Mouse (Mus musculus): ENCODE measurements around the gene Arel1. TPM values are rescaled to one million over a fixed set of nuclear protein-coding genes. Genes with fewer than 3 reads are reported as not detected.

The Arel1 gene
- polyA plus RNA-seq, 1 experiment from 2014 or later = 39.3 TPM

DNA sequence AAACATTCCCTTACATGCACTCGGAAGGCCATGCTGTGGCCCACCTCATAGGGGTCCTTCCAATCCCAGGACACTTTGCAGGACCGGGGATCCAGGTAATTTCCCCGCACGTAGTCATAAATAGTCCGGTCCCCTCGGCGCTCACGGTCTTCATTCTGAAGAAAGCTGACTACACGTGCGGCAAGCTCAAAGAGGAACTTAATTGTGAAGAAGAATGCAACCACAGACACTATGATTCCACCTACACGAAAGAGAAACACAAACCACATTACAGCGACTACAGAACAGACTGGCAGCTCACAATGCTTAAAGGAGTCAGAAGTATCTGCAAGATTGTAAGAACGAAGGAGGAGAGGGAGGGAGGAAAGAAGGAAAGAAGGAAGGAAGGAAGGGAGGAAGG, 29.0 kb downstream of the Arel1 start:
- no peaks in the 10 kb centered on the region for H3K27me3 ChIP-seq (replicated peaks; ENCODE audit: control insufficient read depth, insufficient read depth, low read length)
- H3K9ac ChIP-seq (replicated peaks; ENCODE audit: low read depth, low read length) = no peak overlapping the region
- peaks cover 2% of the 10 kb centered on the region; the same call in 1 of the 2 replicates for H3K36me3 ChIP-seq (ENCODE audit: control insufficient read depth, insufficient read depth)
- 95% methylated on average over 13 of the region's 13 CpGs for WGBS
- ATAC-seq = no peak
- H3K4me3 ChIP-seq (replicated peaks; ENCODE audit: low read length) = no peak overlapping the region
- H3K9me3 ChIP-seq (ENCODE audit: control insufficient read depth, low read length) = no peaks in the 10 kb centered on the region
- H3K4me1 ChIP-seq (replicated peaks; ENCODE audit: control insufficient read depth, insufficient read depth, low read length) = no peaks in the 10 kb centered on the region
- H3K27ac ChIP-seq (ENCODE audit: low read length) = no peak overlapping the region
- H3K4me2 ChIP-seq (ENCODE audit: low read length) = no peak overlapping the region

- peaks cover 3% of the 10 kb centered on the region; the same call in 1 of the 2 replicates for H3K36me3 ChIP-seq (ENCODE audit: control insufficient read depth, insufficient read depth)
- H3K4me1 ChIP-seq (replicated peaks; ENCODE audit: control insufficient read depth, insufficient read depth, low read length) = no peaks in the 10 kb centered on the region
- H3K27me3 ChIP-seq (replicated peaks; ENCODE audit: control insufficient read depth, insufficient read depth, low read length) = no peaks in the 10 kb centered on the region
- WGBS = 94% methylated on average over 7 of the region's 7 CpGs
- no peak overlapping the region for H3K4me3 ChIP-seq (replicated peaks; ENCODE audit: low read length)
- H3K4me2 ChIP-seq (ENCODE audit: low read length) = no peak overlapping the region
- H3K27ac ChIP-seq (ENCODE audit: low read length) = no peak overlapping the region
- no peaks in the 10 kb centered on the region for H3K9me3 ChIP-seq (ENCODE audit: control insufficient read depth, low read length)
- no peak overlapping the region for H3K9ac ChIP-seq (replicated peaks; ENCODE audit: low read depth, low read length)
- ATAC-seq = no peak
Measured at GRCm38 (mm10) chr12:84940343-84940742, 30.4 kb downstream of the Arel1 start.

DNA sequence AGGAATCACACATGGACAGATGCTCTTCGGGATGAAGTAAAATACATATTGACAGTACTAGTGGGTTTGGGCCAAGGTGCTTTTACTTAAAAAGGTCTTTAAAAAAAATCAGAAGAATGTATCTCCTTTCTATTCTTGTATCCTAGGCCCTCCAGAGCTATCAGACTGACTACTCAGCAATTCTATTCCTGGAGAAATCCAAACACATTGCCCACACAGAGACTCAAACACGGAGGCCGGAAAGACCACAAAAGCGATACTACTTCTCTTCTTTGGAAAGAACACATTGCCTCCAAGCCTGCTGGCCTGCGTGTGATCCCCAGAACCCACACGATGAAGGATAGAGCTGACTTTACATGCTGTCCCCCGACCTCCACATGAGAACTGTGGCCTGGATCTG, 31.6 kb downstream of the Arel1 start:
- H3K4me3 ChIP-seq (replicated peaks; ENCODE audit: low read length) = no peak overlapping the region
- H3K9ac ChIP-seq (replicated peaks; ENCODE audit: low read depth, low read length) = no peak overlapping the region
- no peak overlapping the region for H3K4me2 ChIP-seq (ENCODE audit: low read length)
- H3K4me1 ChIP-seq (replicated peaks; ENCODE audit: control insufficient read depth, insufficient read depth, low read length) = no peaks in the 10 kb centered on the region
- ATAC-seq = no peak
- H3K27ac ChIP-seq (ENCODE audit: low read length) = no peak overlapping the region
- H3K36me3 ChIP-seq (ENCODE audit: control insufficient read depth, insufficient read depth) = peaks cover 8% of the 10 kb centered on the region; the same call in 1 of the 2 replicates
- no peaks in the 10 kb centered on the region for H3K9me3 ChIP-seq (ENCODE audit: control insufficient read depth, low read length)
- no peaks in the 10 kb centered on the region for H3K27me3 ChIP-seq (replicated peaks; ENCODE audit: control insufficient read depth, insufficient read depth, low read length)
- 92% methylated on average over 7 of the region's 7 CpGs for WGBS

GRCm38 (mm10) chr12:84935343-84935742, 35.4 kb downstream of the Arel1 start:
- Histone ChIP-seq H3K9ac (replicated peaks; ENCODE audit: low read depth, low read length) (no peak overlapping the region), H3K4me2 (ENCODE audit: low read length) (no peak overlapping the region), H3K27me3 (replicated peaks; ENCODE audit: control insufficient read depth, insufficient read depth, low read length) (no peaks in the 10 kb centered on the region), H3K4me3 (replicated peaks; ENCODE audit: low read length) (no peak overlapping the region), H3K27ac (ENCODE audit: low read length) (no peak overlapping the region), H3K36me3 (ENCODE audit: control insufficient read depth, insufficient read depth) (peaks cover 20% of the 10 kb centered on the region), H3K9me3 (ENCODE audit: control insufficient read depth, low read length) (no peaks in the 10 kb centered on the region), H3K4me1 (replicated peaks; ENCODE audit: control insufficient read depth, insufficient read depth, low read length) (no peaks in the 10 kb centered on the region)
- 83% methylated on average over 5 of the region's 5 CpGs for WGBS
- no peak for ATAC-seq

GRCm38 (mm10) chr12:84932210-84932609, 38.5 kb downstream of the Arel1 start:
- no peak for ATAC-seq
- no peak overlapping the region for H3K27ac ChIP-seq (ENCODE audit: low read length)
- no peaks in the 10 kb centered on the region for H3K27me3 ChIP-seq (replicated peaks; ENCODE audit: control insufficient read depth, insufficient read depth, low read length)
- H3K9ac ChIP-seq (replicated peaks; ENCODE audit: low read depth, low read length) = no peak overlapping the region
- H3K4me1 ChIP-seq (replicated peaks; ENCODE audit: control insufficient read depth, insufficient read depth, low read length) = no peaks in the 10 kb centered on the region
- peaks cover 30% of the 10 kb centered on the region for H3K36me3 ChIP-seq (ENCODE audit: control insufficient read depth, insufficient read depth)
- no peak overlapping the region for H3K4me2 ChIP-seq (ENCODE audit: low read length)
- H3K4me3 ChIP-seq (replicated peaks; ENCODE audit: low read length) = no peak overlapping the region
- no peaks in the 10 kb centered on the region for H3K9me3 ChIP-seq (ENCODE audit: control insufficient read depth, low read length)
- WGBS = 91% methylated on average over 6 of the region's 6 CpGs

DNA sequence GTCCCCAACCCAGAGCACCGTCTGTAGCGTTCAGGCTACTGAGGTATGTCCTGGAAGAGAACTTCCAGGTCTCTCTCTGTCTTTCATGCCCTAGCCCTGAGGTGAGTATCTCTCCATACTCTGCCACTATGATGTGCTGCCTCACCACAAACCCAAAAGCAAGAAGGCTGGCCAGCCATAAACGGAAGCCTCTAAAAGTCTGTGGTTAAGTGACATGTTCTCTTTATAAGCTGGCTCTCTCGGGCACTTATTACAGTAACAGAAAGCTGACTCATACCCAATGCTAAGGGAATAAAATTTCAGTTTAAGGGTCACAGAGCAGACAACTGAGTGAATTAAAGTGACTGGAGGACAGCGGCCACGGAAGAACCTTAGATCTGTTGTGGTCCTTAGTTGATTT, 44.2 kb downstream of the Arel1 start:
- no peak for ATAC-seq
- Histone ChIP-seq H3K27me3 (replicated peaks; ENCODE audit: control insufficient read depth, insufficient read depth, low read length) (no peaks in the 10 kb centered on the region), H3K36me3 (ENCODE audit: control insufficient read depth, insufficient read depth) (peaks cover 30% of the 10 kb centered on the region), H3K27ac (ENCODE audit: low read length) (no peak overlapping the region), H3K9ac (replicated peaks; ENCODE audit: low read depth, low read length) (no peak overlapping the region), H3K4me1 (replicated peaks; ENCODE audit: control insufficient read depth, insufficient read depth, low read length) (no peaks in the 10 kb centered on the region), H3K4me2 (ENCODE audit: low read length) (no peak overlapping the region), H3K9me3 (ENCODE audit: control insufficient read depth, low read length) (no peaks in the 10 kb centered on the region), H3K4me3 (replicated peaks; ENCODE audit: low read length) (no peak overlapping the region)
- 89% methylated on average over 6 of the region's 6 CpGs for WGBS

DNA sequence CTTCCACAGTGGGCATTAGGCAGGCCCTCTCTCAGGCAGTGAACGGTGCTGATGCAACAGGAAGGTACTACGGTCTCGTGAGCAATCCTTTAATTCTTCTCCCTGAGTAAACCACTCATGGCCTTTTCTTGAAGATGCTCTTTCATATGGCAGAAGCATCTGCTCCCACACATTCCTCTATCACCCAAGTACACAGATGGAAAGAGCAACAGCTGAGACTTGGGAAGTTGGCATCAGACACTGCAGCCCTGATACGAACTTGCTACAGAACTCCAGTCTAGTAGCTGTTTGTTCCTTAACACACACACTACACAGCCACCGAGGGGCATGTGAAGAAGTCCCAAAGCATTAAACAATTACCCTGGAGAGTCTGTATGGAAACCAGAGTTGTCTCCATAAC, 46.4 kb downstream of the Arel1 start:
- no peak for ATAC-seq
- Histone ChIP-seq H3K36me3 (ENCODE audit: control insufficient read depth, insufficient read depth) (peaks cover 30% of the 10 kb centered on the region), H3K4me3 (replicated peaks; ENCODE audit: low read length) (no peak overlapping the region), H3K4me1 (replicated peaks; ENCODE audit: control insufficient read depth, insufficient read depth, low read length) (no peaks in the 10 kb centered on the region), H3K9ac (replicated peaks; ENCODE audit: low read depth, low read length) (no peak overlapping the region), H3K9me3 (ENCODE audit: control insufficient read depth, low read length) (no peaks in the 10 kb centered on the region), H3K4me2 (ENCODE audit: low read length) (no peak overlapping the region), H3K27me3 (replicated peaks; ENCODE audit: control insufficient read depth, insufficient read depth, low read length) (no peaks in the 10 kb centered on the region), H3K27ac (ENCODE audit: low read length) (no peak overlapping the region)
- 82% methylated on average over 5 of the region's 5 CpGs for WGBS

- Histone ChIP-seq H3K36me3 (ENCODE audit: control insufficient read depth, insufficient read depth) (peaks cover 32% of the 10 kb centered on the region), H3K9ac (replicated peaks; ENCODE audit: low read depth, low read length) (no peak overlapping the region), H3K4me3 (replicated peaks; ENCODE audit: low read length) (no peak overlapping the region), H3K27ac (ENCODE audit: low read length) (no peak overlapping the region), H3K9me3 (ENCODE audit: control insufficient read depth, low read length) (no peaks in the 10 kb centered on the region), H3K27me3 (replicated peaks; ENCODE audit: control insufficient read depth, insufficient read depth, low read length) (no peaks in the 10 kb centered on the region), H3K4me1 (replicated peaks; ENCODE audit: control insufficient read depth, insufficient read depth, low read length) (no peaks in the 10 kb centered on the region), H3K4me2 (ENCODE audit: low read length) (no peak overlapping the region)
- ATAC-seq = no peak
- 18% methylated on average over 8 of the region's 8 CpGs for WGBS
Measured at GRCm38 (mm10) chr12:84921881-84922419, 48.8 kb downstream of the Arel1 start.

- Histone ChIP-seq H3K27ac (ENCODE audit: low read length) (no peak overlapping the region), H3K9me3 (ENCODE audit: control insufficient read depth, low read length) (no peaks in the 10 kb centered on the region), H3K4me2 (ENCODE audit: low read length) (no peak overlapping the region), H3K4me3 (replicated peaks; ENCODE audit: low read length) (no peak overlapping the region), H3K27me3 (replicated peaks; ENCODE audit: control insufficient read depth, insufficient read depth, low read length) (no peaks in the 10 kb centered on the region), H3K9ac (replicated peaks; ENCODE audit: low read depth, low read length) (no peak overlapping the region), H3K4me1 (replicated peaks; ENCODE audit: control insufficient read depth, insufficient read depth, low read length) (no peaks in the 10 kb centered on the region), H3K36me3 (ENCODE audit: control insufficient read depth, insufficient read depth) (peaks cover 26% of the 10 kb centered on the region)
- 93% methylated on average over 6 of the region's 6 CpGs for WGBS
- no peak for ATAC-seq
Measured at GRCm38 (mm10) chr12:84918809-84919208, 51.9 kb downstream of the Arel1 start.

- Histone ChIP-seq H3K4me1 (replicated peaks; ENCODE audit: control insufficient read depth, insufficient read depth, low read length) (0 out of 2 replicates have a peak, but pooled peaks cover 3% of the 10 kb centered on the region), H3K9ac (replicated peaks; ENCODE audit: low read depth, low read length) (no peak overlapping the region), H3K9me3 (ENCODE audit: control insufficient read depth, low read length) (no peaks in the 10 kb centered on the region), H3K27ac (ENCODE audit: low read length) (no peak overlapping the region), H3K27me3 (replicated peaks; ENCODE audit: control insufficient read depth, insufficient read depth, low read length) (no peaks in the 10 kb centered on the region), H3K4me2 (ENCODE audit: low read length) (no peak overlapping the region), H3K4me3 (replicated peaks; ENCODE audit: low read length) (no peak overlapping the region), H3K36me3 (ENCODE audit: control insufficient read depth, insufficient read depth) (peaks cover 21% of the 10 kb centered on the region; the same call in 1 of the 2 replicates)
- 65% methylated on average over 3 of the region's 3 CpGs for WGBS
- no peak for ATAC-seq
Measured at GRCm38 (mm10) chr12:84917799-84918198, 52.9 kb downstream of the Arel1 start.
